Mouse (Mus musculus): ENCODE measurements around the gene Tmem121b. TPM values are rescaled to one million over a fixed set of nuclear protein-coding genes. Genes with fewer than 3 reads are reported as not detected.

Gene Tmem121b
- polyA plus RNA-seq, 1 experiment from 2014 or later = 0.07 TPM

GRCm38 (mm10) chr6:120508645-120509044 lies 15.0 kb upstream of the Tmem121b start:
- H3K27me3 ChIP-seq (replicated peaks; ENCODE audit: control insufficient read depth, insufficient read depth, low read length) = no peaks in the 10 kb centered on the region
- H3K27ac ChIP-seq (ENCODE audit: low read depth, low read length) = no peak overlapping the region
- peaks cover 8% of the 10 kb centered on the region for H3K36me3 ChIP-seq (ENCODE audit: control insufficient read depth, insufficient read depth, low read length)
- DNase-seq (ENCODE audit: low spot score) (no peak), ATAC-seq (replicated peaks; ENCODE audit: low FRiP score) (no peak)
- WGBS = 81% methylated on average over 4 of the region's 4 CpGs
- H3K4me2 ChIP-seq = no peak overlapping the region
- H3K4me1 ChIP-seq (replicated peaks; ENCODE audit: control insufficient read depth, insufficient read depth, low read length) = no peaks in the 10 kb centered on the region
- H3K9ac ChIP-seq (ENCODE audit: low read depth, low read length) = no peak overlapping the region
- no peaks in the 10 kb centered on the region for H3K9me3 ChIP-seq (ENCODE audit: control insufficient read depth, low read length)
- no peak overlapping the region for H3K4me3 ChIP-seq (ENCODE audit: low read depth, low read length)

- WGBS = 81% methylated on average over 4 of the region's 4 CpGs
- peaks cover 7% of the 10 kb centered on the region for H3K36me3 ChIP-seq (ENCODE audit: control insufficient read depth, insufficient read depth, low read length)
- H3K9ac ChIP-seq (ENCODE audit: low read depth, low read length) = no peak overlapping the region
- ATAC-seq (replicated peaks; ENCODE audit: low FRiP score) (no peak), DNase-seq (ENCODE audit: low spot score) (no peak)
- H3K27me3 ChIP-seq (replicated peaks; ENCODE audit: control insufficient read depth, insufficient read depth, low read length) = no peaks in the 10 kb centered on the region
- H3K27ac ChIP-seq (ENCODE audit: low read depth, low read length) = no peak overlapping the region
- no peaks in the 10 kb centered on the region for H3K4me1 ChIP-seq (replicated peaks; ENCODE audit: control insufficient read depth, insufficient read depth, low read length)
- no peak overlapping the region for H3K4me3 ChIP-seq (ENCODE audit: low read depth, low read length)
- no peaks in the 10 kb centered on the region for H3K9me3 ChIP-seq (ENCODE audit: control insufficient read depth, low read length)
- no peak overlapping the region for H3K4me2 ChIP-seq
These were observed 11.9 kb upstream of the Tmem121b start for GRCm38 (mm10) chr6:120505531-120505930.

GRCm38 (mm10) chr6:120504051-120504450 lies 10.4 kb upstream of the Tmem121b start:
- H3K27me3 ChIP-seq (replicated peaks; ENCODE audit: control insufficient read depth, insufficient read depth, low read length) = no peaks in the 10 kb centered on the region
- DNase-seq (ENCODE audit: low spot score) = no peak
- ATAC-seq (replicated peaks; ENCODE audit: low FRiP score) = no peak
- peaks cover 4% of the 10 kb centered on the region; the same call in 1 of the 2 replicates for H3K9me3 ChIP-seq (ENCODE audit: control insufficient read depth, low read length)
- H3K9ac ChIP-seq (ENCODE audit: low read depth, low read length) = no peak overlapping the region
- 71% methylated on average over 3 of the region's 3 CpGs for WGBS
- H3K36me3 ChIP-seq (ENCODE audit: control insufficient read depth, insufficient read depth, low read length) = no peaks in the 10 kb centered on the region
- H3K4me1 ChIP-seq (replicated peaks; ENCODE audit: control insufficient read depth, insufficient read depth, low read length) = no peaks in the 10 kb centered on the region
- H3K4me3 ChIP-seq (ENCODE audit: low read depth, low read length) = no peak overlapping the region
- no peak overlapping the region for H3K27ac ChIP-seq (ENCODE audit: low read depth, low read length)
- H3K4me2 ChIP-seq = no peak overlapping the region

GRCm38 (mm10) chr6:120496544-120496943 lies 2.9 kb upstream of the Tmem121b start:
- no peak overlapping the region for H3K4me3 ChIP-seq (ENCODE audit: low read depth, low read length)
- peaks cover 4% of the 10 kb centered on the region; the same call in 1 of the 2 replicates for H3K9me3 ChIP-seq (ENCODE audit: control insufficient read depth, low read length)
- H3K4me1 ChIP-seq (replicated peaks; ENCODE audit: control insufficient read depth, insufficient read depth, low read length) = peaks cover 22% of the 10 kb centered on the region
- no peak overlapping the region for H3K27ac ChIP-seq (ENCODE audit: low read depth, low read length)
- 69% methylated on average over 3 of the region's 3 CpGs for WGBS
- ATAC-seq (replicated peaks; ENCODE audit: low FRiP score) (no peak), DNase-seq (ENCODE audit: low spot score) (no peak)
- H3K36me3 ChIP-seq (ENCODE audit: control insufficient read depth, insufficient read depth, low read length) = no peaks in the 10 kb centered on the region
- H3K27me3 ChIP-seq (replicated peaks; ENCODE audit: control insufficient read depth, insufficient read depth, low read length) = peaks cover 38% of the 10 kb centered on the region
- H3K4me2 ChIP-seq = no peak overlapping the region
- no peak overlapping the region for H3K9ac ChIP-seq (ENCODE audit: low read depth, low read length)

GRCm38 (mm10) chr6:120492499-120493373 lies 871 bp downstream of the Tmem121b start:
- no peaks in the 10 kb centered on the region for H3K9me3 ChIP-seq (ENCODE audit: control insufficient read depth, low read length)
- peak overlapping the region; percentile 40 for H3K9ac ChIP-seq (ENCODE audit: low read depth, low read length)
- no peaks in the 10 kb centered on the region for H3K36me3 ChIP-seq (ENCODE audit: control insufficient read depth, insufficient read depth, low read length)
- H3K4me1 ChIP-seq (replicated peaks; ENCODE audit: control insufficient read depth, insufficient read depth, low read length) = peaks cover 22% of the 10 kb centered on the region
- peaks cover 45% of the 10 kb centered on the region for H3K27me3 ChIP-seq (replicated peaks; ENCODE audit: control insufficient read depth, insufficient read depth, low read length)
- DNase-seq (ENCODE audit: low spot score) (peak; percentile 66), ATAC-seq (replicated peaks; ENCODE audit: low FRiP score) (peak; percentile 33; the same call in 1 of the 2 replicates)
- H3K4me3 ChIP-seq (ENCODE audit: low read depth, low read length) = peak overlapping the region; percentile 66
- peak overlapping the region; percentile 96 for H3K4me2 ChIP-seq
- no peak overlapping the region for H3K27ac ChIP-seq (ENCODE audit: low read depth, low read length)
- WGBS = 2% methylated on average over 89 of the region's 95 CpGs

- H3K4me3 ChIP-seq (ENCODE audit: low read depth, low read length) = peak overlapping the region; percentile 66
- H3K27me3 ChIP-seq (replicated peaks; ENCODE audit: control insufficient read depth, insufficient read depth, low read length) = peaks cover 45% of the 10 kb centered on the region
- peak overlapping the region; percentile 96 for H3K4me2 ChIP-seq
- DNase-seq (ENCODE audit: low spot score) = no peak
- no peak; the same call in 1 of the 2 replicates for ATAC-seq (replicated peaks; ENCODE audit: low FRiP score)
- no peak overlapping the region for H3K9ac ChIP-seq (ENCODE audit: low read depth, low read length)
- H3K27ac ChIP-seq (ENCODE audit: low read depth, low read length) = no peak overlapping the region
- H3K36me3 ChIP-seq (ENCODE audit: control insufficient read depth, insufficient read depth, low read length) = no peaks in the 10 kb centered on the region
- 12% methylated on average over 22 of the region's 22 CpGs for WGBS
- no peaks in the 10 kb centered on the region for H3K9me3 ChIP-seq (ENCODE audit: control insufficient read depth, low read length)
- peaks cover 22% of the 10 kb centered on the region for H3K4me1 ChIP-seq (replicated peaks; ENCODE audit: control insufficient read depth, insufficient read depth, low read length)
These were observed 1.6 kb downstream of the Tmem121b start for GRCm38 (mm10) chr6:120491862-120492498.

GRCm38 (mm10) chr6:120491064-120491463 lies 2.5 kb downstream of the Tmem121b start:
- Histone ChIP-seq H3K27me3 (replicated peaks; ENCODE audit: control insufficient read depth, insufficient read depth, low read length) (peaks cover 45% of the 10 kb centered on the region), H3K9me3 (ENCODE audit: control insufficient read depth, low read length) (no peaks in the 10 kb centered on the region), H3K4me3 (ENCODE audit: low read depth, low read length) (no peak overlapping the region), H3K36me3 (ENCODE audit: control insufficient read depth, insufficient read depth, low read length) (no peaks in the 10 kb centered on the region), H3K4me1 (replicated peaks; ENCODE audit: control insufficient read depth, insufficient read depth, low read length) (peaks cover 22% of the 10 kb centered on the region), H3K27ac (ENCODE audit: low read depth, low read length) (no peak overlapping the region), H3K4me2 (no peak overlapping the region), H3K9ac (ENCODE audit: low read depth, low read length) (no peak overlapping the region)
- WGBS = 69% methylated on average over 7 of the region's 7 CpGs
- no peak for DNase-seq (ENCODE audit: low spot score)
- no peak for ATAC-seq (replicated peaks; ENCODE audit: low FRiP score)

GRCm38 (mm10) chr6:120489461-120489860 lies 4.1 kb downstream of the Tmem121b start:
- DNase-seq (ENCODE audit: low spot score) (no peak), ATAC-seq (replicated peaks; ENCODE audit: low FRiP score) (no peak)
- Histone ChIP-seq H3K36me3 (ENCODE audit: control insufficient read depth, insufficient read depth, low read length) (no peaks in the 10 kb centered on the region), H3K4me2 (no peak overlapping the region), H3K27ac (ENCODE audit: low read depth, low read length) (no peak overlapping the region), H3K4me1 (replicated peaks; ENCODE audit: control insufficient read depth, insufficient read depth, low read length) (peaks cover 22% of the 10 kb centered on the region), H3K9me3 (ENCODE audit: control insufficient read depth, low read length) (no peaks in the 10 kb centered on the region), H3K27me3 (replicated peaks; ENCODE audit: control insufficient read depth, insufficient read depth, low read length) (peaks cover 36% of the 10 kb centered on the region), H3K9ac (ENCODE audit: low read depth, low read length) (no peak overlapping the region), H3K4me3 (ENCODE audit: low read depth, low read length) (no peak overlapping the region)
- WGBS = 56% methylated on average over 2 of the region's 2 CpGs

Measured in liver, embryonic 11.5 days (tissue).